Mouse (Mus musculus) heart, postnatal 25 days (tissue): ENCODE data around the gene Cdca4. TPM values are rescaled to one million over a fixed set of nuclear protein-coding genes. Genes with fewer than 3 reads are reported as not detected.

Source experiments
- DNase-seq: peaks from one replicate; pipeline ENCODE4 v3.0.0; 2022; ENCODE audit warnings: low spot score
- intact Hi-C: fragments of 180-260 bp; cut with DNase I; formaldehyde crosslinking; loops from one replicate; pipeline ENCODE4 v1.15.1; 2025
- total RNA-seq, 2 experiments: library from RNA; stranded (reverse); gene quantifications; 2 replicates each; pipeline ENCODE4 v1.2.3; 2021

Gene Cdca4
- total RNA-seq = 1 to 10 TPM; 6.4 to 7.6 TPM

- intact Hi-C loops = loop anchor here (2.0 kb wide), 1 partner anchor 17 kb away; no protein-coding TSS in a partner anchor
- peak; percentile 94 for DNase-seq
Observed at GRCm38 (mm10) chr12:112829244-112829864, at the start of gene Cdca4. Gene Cdca4, minus strand, starts transcription at chr12:112829423.

DNA sequence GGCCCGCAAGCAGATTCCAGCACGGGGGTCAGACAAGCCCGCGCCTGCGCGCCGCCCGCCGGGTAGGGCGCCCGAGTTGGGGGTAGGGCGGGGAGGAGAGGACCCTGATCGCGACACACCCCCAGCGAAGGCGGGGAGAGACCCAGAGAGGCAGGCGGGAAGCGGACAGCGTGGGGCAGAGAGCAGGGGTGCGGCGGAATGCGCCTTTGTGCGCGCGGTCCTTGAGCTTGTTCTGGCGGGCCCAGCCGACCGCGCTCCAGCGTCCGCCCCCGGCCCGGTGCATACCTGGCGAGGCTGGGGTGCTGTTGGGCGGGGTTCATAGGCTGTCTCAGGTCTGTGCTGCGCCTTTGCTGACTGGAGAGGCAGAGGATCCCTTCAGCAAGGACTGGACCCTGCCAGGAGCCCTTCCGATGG lies 48.4 kb upstream of the Cdca4 start:
- no peak for DNase-seq
- intact Hi-C loops = loop anchor here (2.0 to 10.0 kb wide), 3 partner anchors 49 to 225 kb away; partner anchors contain the start of gene Tex22

GRCm38 (mm10) chr12:112877073-112877576 lies 47.9 kb upstream of the Cdca4 start:
- no peak for DNase-seq
- intact Hi-C loops = loop anchor here (2.0 to 10.0 kb wide), 3 partner anchors 50 to 225 kb away; partner anchors contain the start of gene Tex22

DNA sequence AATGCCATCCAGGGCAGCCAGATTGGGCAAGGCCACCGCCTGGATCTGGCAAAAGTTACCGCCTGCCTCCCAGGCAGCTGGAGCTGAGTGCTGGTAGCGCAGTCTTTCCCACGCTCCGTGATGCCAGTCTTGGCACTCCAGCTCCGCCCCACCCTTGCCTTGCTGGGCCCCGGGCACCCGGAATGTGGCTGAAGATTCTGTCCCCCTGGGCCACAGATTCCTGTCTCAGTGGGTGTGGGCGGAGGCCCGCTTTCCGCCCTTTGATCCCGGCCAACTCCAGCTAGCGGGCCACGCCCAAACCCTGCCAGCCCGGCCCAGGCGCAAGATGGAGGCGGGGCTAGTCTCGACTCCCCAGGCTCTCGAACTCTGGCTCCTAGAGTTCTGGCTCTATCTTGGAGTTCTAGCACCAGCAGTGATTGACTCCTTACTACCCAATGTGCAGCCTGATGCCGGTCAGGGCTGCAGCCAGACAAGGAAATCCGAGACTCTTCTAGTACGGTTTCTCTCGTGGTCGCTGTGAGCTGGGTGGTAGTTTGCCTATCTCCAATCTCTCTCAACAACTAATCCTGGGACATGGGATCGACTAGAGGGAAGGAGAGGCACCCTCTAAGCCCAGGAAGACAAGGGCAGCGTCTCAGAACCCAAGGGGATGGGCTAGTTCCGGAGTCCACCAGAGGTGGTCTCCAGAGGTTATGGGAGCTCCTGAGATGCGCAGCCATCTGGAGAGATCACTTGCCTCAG lies 47.3 kb upstream of the Cdca4 start:
- DNase-seq = peak; percentile 73
- intact Hi-C loops = loop anchor here (2.0 to 10.0 kb wide), 3 partner anchors 50 to 226 kb away; partner anchors contain the start of gene Tex22

GRCm38 (mm10) chr12:112875225-112876013 lies 46.2 kb upstream of the Cdca4 start:
- DNase-seq = peak; percentile 82
- intact Hi-C loops = loop anchor here (1.0 to 10.0 kb wide), 4 partner anchors 51 to 227 kb away; partner anchors contain the start of gene Tex22

GRCm38 (mm10) chr12:112874199-112874598 lies 45.0 kb upstream of the Cdca4 start:
- intact Hi-C loops = loop anchor here (10.0 kb wide), 1 partner anchor 201 kb away; the partner anchor contains the start of gene Tex22
- DNase-seq = no peak

GRCm38 (mm10) chr12:112873452-112874190 lies 44.4 kb upstream of the Cdca4 start:
- no peak for DNase-seq
- intact Hi-C loops = loop anchor here (10.0 kb wide), 1 partner anchor 201 kb away; the partner anchor contains the start of gene Tex22

- intact Hi-C loops = loop anchor here (10.0 kb wide), 1 partner anchor 202 kb away; the partner anchor contains the start of gene Tex22
- DNase-seq = no peak
Observed at GRCm38 (mm10) chr12:112872991-112873390, 43.8 kb upstream of the Cdca4 start.

DNA sequence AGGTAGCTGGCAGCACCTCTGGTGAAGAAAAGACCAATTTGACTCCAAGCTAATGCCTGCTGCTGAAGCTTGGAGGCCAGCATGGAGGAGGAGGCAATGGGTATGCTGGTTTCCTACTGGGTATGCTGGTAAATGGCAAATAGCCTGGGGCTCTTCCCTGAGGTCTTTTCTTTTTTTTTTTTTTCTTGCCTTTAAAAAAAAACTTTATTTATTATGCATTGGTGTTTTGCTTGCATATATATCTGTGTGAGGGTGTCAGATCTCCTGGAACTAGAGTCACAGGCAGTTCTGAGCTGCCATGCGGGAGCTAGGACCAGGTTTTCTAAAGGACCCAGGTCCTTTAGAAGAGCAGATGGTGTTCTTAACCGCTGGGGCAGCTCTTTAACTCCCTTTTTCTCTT lies 42.0 kb upstream of the Cdca4 start:
- intact Hi-C loops = loop anchor here (10.0 kb wide), 1 partner anchor 204 kb away; the partner anchor contains the start of gene Tex22
- no peak for DNase-seq

- no peak for DNase-seq
- intact Hi-C loops = loop anchor here (10.0 kb wide), 1 partner anchor 204 kb away; the partner anchor contains the start of gene Tex22
Observed at GRCm38 (mm10) chr12:112870775-112871174, 41.6 kb upstream of the Cdca4 start.

GRCm38 (mm10) chr12:112869783-112870204 lies 40.6 kb upstream of the Cdca4 start:
- intact Hi-C loops = loop anchor here (10.0 kb wide), 1 partner anchor 205 kb away; the partner anchor contains the start of gene Tex22
- no peak for DNase-seq

GRCm38 (mm10) chr12:112868178-112869087 lies 39.2 kb upstream of the Cdca4 start, which contains the start of gene Gpr132:
Gene Gpr132, minus strand, starts transcription at chr12:112868228.
- intact Hi-C loops = no loop called here
- DNase-seq = no peak

DNA sequence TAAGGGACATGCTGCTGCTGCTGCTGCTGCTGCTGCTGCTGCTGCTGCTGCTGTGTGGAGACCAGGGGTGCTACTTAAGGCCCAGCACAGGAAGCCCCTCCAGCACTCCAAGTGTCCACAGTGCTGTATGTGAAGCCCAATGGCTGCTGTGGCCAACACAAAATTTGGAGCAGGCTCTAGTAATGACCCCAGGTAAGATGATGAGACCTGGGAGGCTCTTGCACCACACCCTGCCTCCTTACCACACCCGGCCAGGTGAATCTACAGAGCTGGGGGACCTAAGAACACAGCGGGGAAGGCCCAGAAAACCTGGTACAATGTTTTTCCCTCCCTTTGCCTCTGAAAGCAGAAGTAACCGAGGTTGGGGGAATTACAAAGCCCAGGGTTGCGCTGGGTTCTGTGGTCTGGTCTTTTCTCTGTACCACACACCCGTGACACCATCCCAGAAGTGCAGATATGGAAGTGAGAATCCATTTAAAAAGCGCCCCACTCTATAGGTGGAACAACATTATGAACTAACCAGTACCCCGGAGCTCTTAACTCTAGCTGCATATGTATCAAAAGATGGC lies 38.0 kb upstream of the Cdca4 start:
- intact Hi-C loops = no loop called here

DNA sequence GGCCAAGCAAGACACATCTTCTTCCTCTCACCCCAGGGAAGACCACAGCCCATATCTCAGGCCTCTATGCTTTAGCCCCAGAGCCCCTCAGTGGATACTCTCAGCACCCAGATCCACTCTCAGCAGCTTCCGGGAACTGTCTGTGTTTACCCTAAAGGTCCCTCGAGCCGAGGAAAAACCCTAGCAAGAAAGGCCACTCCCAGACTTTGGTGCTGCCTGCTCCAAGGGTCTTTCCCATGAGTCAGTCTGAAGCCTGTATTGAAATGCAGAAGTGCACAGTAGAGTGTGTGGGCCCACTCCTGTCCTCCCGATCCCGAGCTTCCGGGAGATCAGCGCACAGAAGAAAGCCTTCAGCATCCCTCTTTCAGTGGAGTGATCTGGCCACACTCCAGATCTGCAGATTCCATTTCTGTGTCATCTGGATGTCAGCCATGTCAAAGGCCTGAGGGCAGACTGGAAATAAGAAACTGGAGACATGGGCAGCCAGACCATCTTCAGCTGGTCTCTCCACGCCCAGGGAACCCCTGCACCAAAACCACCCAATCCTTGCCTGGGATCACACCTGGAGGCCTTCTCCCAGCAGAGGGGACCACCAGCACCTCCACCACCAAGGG lies 37.4 kb upstream of the Cdca4 start:
- DNase-seq = no peak
- intact Hi-C loops = no loop called here

More for the DNA sequence above, 38.0 kb upstream of the Cdca4 start:
- DNase-seq = no peak

- no peak for DNase-seq
- intact Hi-C loops = no loop called here
Observed at GRCm38 (mm10) chr12:112864804-112865203, 35.6 kb upstream of the Cdca4 start.

GRCm38 (mm10) chr12:112861911-112862321 lies 32.7 kb upstream of the Cdca4 start:
- intact Hi-C loops = no loop called here
- no peak for DNase-seq

DNA sequence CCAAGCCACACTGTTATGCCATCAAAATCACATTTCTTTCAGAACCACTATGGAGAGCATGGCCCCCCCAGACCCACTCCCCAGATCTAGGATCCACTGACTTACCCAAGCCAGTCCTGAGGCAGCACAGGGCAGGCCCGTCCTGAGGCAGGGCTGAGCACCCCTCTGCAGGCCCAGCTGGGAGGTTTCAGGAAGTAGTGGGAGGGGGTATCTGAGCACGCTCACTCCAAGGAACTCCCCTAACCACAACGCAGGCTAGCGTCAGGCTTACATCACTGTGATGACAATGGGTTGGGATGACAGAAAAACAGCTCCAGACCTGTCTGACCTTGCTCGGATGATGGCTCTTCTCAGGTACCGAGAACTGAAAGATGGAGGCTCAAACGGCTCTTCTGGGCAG lies 31.5 kb upstream of the Cdca4 start:
- intact Hi-C loops = no loop called here
- DNase-seq = no peak
